Mouse (Mus musculus) E14TG2a.4 (cell line): ENCODE data around the gene Gpr15.

Experiments used
- CTCF ChIP-seq: conservative IDR thresholded peaks from 2 replicates; pipeline ENCODE4 v1.5.1; 2014; ENCODE audit warnings: low read length
- NANOG ChIP-seq: IDR thresholded peaks from 2 replicates; pipeline ENCODE4 v1.6.1; 2014; ENCODE audit warnings: borderline replicate concordance, low read length, mixed read lengths
- POU5F1 ChIP-seq: IDR thresholded peaks from 2 replicates; pipeline ENCODE4 v1.6.1; 2014; ENCODE audit warnings: low read length, borderline replicate concordance

DNA sequence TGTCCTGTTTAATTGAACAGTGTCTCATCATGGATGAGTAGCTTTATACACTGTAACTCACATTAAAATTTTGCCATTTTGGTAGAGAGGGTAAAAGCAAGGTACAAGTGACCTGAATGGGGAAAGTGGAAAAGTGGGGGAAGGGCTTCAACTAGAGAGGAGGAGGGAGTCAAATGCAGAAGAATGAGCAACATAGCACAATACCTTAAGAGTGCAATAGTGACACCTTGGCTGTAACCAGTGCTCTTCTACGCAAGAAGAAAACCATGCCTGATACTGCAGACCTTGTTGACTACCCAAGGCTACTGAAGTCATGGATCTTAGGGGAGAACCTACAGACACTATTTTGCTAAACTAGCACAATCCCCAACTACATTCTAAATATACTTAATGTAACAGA is 21.6 kb downstream of the Gpr15 start:
- TF ChIP-seq CTCF (no peak), NANOG (no peak), POU5F1 (no peak)
